Mouse (Mus musculus) fat pad, adult 2 months (tissue): ENCODE data around the gene C130026I21Rik.
"Not testable (repeated sequence)": the region's sequence is repeated elsewhere in the genome, so short reads cannot be mapped to it uniquely, and the experiment has no call there.

Source experiments
- DNase-seq: peaks from one replicate; pipeline ENCODE4 v3.0.0-alpha.2; 2011; ENCODE audit warnings: low read depth, low spot score; ENCODE audit errors: extremely low read depth

Gene C130026I21Rik

GRCm38 (mm10) chr1:85270466-85270865, at the start of gene C130026I21Rik:
Gene C130026I21Rik (minus strand): TSS chr1:85270566.
- not testable (repeated sequence) for DNase-seq

- DNase-seq = not testable (repeated sequence)
Measured at GRCm38 (mm10) chr1:85287063-85287462, 16.7 kb upstream of the C130026I21Rik start.

- DNase-seq = not testable (repeated sequence)
Measured at GRCm38 (mm10) chr1:85276421-85276820, 6.1 kb upstream of the C130026I21Rik start.

- not testable (repeated sequence) for DNase-seq
Measured at GRCm38 (mm10) chr1:85258634-85259033, 11.7 kb downstream of the C130026I21Rik start.

- not testable (repeated sequence) for DNase-seq
Measured at GRCm38 (mm10) chr1:85255217-85255616, 15.1 kb downstream of the C130026I21Rik start.

- not testable (repeated sequence) for DNase-seq
Measured at GRCm38 (mm10) chr1:85251211-85251610, 19.2 kb downstream of the C130026I21Rik start.

- not testable (repeated sequence) for DNase-seq
Measured at GRCm38 (mm10) chr1:85248985-85249384, 21.4 kb downstream of the C130026I21Rik start.

GRCm38 (mm10) chr1:85246776-85247460, 23.4 kb downstream of the C130026I21Rik start:
- DNase-seq = not testable (repeated sequence)

- DNase-seq = not testable (repeated sequence)
Measured at GRCm38 (mm10) chr1:85246266-85246665, 24.1 kb downstream of the C130026I21Rik start.

- DNase-seq = not testable (repeated sequence)
Measured at GRCm38 (mm10) chr1:85244941-85245340, 25.4 kb downstream of the C130026I21Rik start.

- not testable (repeated sequence) for DNase-seq
Measured at GRCm38 (mm10) chr1:85243023-85243422, 27.3 kb downstream of the C130026I21Rik start.

GRCm38 (mm10) chr1:85239018-85239775, 31.2 kb downstream of the C130026I21Rik start:
- DNase-seq = not testable (repeated sequence)

- not testable (repeated sequence) for DNase-seq
Measured at GRCm38 (mm10) chr1:85206531-85206930, 63.8 kb downstream of the C130026I21Rik start.

GRCm38 (mm10) chr1:85199523-85199922, 70.8 kb downstream of the C130026I21Rik start:
- DNase-seq = not testable (repeated sequence)

- DNase-seq = not testable (repeated sequence)
Measured at GRCm38 (mm10) chr1:85198647-85199350, 71.6 kb downstream of the C130026I21Rik start.

GRCm38 (mm10) chr1:85196732-85197131, 73.6 kb downstream of the C130026I21Rik start:
- DNase-seq = not testable (repeated sequence)

GRCm38 (mm10) chr1:85193761-85194160, 76.6 kb downstream of the C130026I21Rik start:
- not testable (repeated sequence) for DNase-seq

- DNase-seq = not testable (repeated sequence)
Measured at GRCm38 (mm10) chr1:85181981-85182380, 88.4 kb downstream of the C130026I21Rik start.

- DNase-seq = not testable (repeated sequence)
Measured at GRCm38 (mm10) chr1:85178971-85179370, 91.4 kb downstream of the C130026I21Rik start.

- DNase-seq = not testable (repeated sequence)
Measured at GRCm38 (mm10) chr1:85162841-85163240, 107.5 kb downstream of the C130026I21Rik start.

- not testable (repeated sequence) for DNase-seq
Measured at GRCm38 (mm10) chr1:85155151-85155550, 115.2 kb downstream of the C130026I21Rik start.
